Mouse (Mus musculus) embryo, embryonic 10 days (tissue): Measurements from ENCODE around the gene Cstf3.
A peak's percentile ranks its signal among the peaks of the same experiment; 100 is the strongest.

Source experiments
- DNase-seq: peaks from one replicate; pipeline ENCODE4 v3.0.0-alpha.2; 2015; ENCODE audit warnings: low spot score

The Cstf3 gene

DNA sequence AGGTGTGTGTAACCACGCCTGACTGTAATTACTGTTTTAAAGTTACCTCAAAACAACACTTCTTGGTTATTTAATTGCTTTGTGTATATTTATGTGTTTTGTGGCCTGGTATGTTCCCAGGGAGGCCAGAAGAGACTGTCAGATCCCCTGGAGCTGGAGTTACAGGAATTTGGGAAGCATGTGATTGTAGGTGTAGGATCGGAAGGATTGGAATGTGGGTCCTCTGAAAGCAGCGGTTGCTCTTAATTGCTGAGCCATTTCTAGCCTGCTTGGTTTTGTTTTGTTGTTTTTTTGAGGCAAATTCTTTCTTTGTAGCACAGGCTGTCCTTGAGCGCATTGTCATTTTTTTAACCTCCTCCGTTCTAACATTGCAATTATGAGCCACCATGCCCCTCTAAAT, 14.4 kb downstream of the Cstf3 start:
- no peak for DNase-seq

DNA sequence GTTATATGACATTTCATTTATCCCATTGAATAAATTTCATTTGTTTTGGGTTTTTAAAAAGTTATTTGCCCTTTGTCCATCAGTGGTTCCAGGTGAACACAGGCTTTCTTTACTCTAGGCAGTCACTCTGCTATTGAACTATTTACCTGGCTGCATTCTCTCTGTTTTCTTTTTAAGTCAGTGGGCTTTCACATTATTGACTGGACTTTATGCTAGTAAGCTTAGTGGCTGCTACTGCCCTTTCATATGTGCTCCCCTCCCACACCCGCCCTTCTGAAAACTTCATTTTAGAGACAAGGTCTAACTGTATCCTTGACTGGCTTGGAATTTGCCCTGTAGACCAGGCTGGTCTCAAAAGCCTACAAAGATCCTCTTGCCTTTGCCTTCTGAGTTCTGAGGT, 15.2 kb downstream of the Cstf3 start:
- DNase-seq = no peak

DNA sequence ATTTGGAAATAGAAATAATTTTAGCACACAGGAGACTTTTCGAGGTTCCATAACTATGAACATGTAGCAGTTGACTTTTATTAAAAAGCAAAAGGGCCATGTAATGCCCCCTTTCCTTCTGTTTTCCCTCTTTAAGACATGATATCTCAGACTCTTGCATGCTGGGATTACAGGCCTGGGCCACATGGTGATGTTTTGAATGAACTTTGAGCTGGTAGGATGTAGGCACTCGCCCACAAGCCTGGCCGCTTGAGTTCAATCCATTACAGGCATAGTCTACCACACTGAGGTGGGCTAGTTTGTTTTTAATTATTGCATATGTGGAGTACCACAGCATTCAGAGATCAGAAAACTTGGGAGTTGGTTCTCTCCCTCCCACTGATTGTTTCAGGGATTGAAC, 24.5 kb downstream of the Cstf3 start:
- DNase-seq = no peak

DNA sequence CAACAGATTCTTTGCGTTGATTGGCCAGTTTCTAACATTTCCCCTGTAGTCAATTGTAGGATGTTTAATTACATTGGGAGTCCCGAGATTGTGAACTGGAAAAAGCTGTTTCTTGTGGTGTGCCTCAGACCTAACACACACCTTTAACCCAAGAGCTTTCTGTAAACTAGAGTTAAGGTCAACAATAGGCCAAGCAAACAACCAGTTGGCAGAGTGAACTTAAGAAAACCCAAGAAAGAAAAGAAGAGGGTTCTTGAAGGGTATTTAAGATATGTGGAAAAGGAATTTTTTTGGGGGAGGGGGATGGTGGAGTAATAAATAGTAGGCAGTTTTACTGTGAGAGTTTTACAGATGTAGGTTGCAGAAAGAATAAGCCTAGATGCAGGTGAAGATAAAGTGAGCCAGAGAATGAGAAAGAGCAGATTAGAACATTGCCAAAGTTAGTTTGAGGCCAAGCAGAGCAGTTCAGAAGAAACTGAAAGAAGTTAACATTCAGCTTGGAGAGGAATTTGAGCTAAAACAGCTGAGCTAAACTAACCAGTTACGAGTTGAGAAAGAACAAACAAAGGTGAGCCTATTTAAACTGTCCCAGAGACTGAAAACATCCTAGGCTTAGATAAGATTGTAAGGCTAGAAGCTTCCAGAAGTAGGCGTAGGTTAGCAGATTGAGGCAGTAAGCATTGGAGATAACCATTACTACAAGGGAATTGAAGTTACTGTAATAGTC, 25.8 kb downstream of the Cstf3 start:
- DNase-seq = no peak

DNA sequence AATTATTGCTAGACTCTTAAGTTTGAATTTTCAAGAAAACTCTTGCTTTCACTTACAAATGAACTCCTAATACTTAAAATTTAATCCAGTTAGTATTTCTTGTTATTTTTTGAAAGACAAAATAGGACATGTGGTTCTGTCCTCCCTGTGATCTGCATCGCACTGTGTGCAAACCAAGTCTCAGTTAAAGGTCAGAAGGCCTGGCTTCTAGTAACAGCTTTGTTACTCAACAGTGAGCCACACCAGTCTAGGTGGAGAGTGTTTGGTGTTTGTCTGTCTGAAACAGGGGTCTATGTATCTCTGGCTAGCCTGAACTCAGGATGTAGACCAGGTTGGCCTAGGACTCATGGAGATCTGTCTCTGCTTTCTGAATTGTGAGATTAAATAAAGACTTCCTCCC, 68.3 kb downstream of the Cstf3 start:
- no peak for DNase-seq

DNA sequence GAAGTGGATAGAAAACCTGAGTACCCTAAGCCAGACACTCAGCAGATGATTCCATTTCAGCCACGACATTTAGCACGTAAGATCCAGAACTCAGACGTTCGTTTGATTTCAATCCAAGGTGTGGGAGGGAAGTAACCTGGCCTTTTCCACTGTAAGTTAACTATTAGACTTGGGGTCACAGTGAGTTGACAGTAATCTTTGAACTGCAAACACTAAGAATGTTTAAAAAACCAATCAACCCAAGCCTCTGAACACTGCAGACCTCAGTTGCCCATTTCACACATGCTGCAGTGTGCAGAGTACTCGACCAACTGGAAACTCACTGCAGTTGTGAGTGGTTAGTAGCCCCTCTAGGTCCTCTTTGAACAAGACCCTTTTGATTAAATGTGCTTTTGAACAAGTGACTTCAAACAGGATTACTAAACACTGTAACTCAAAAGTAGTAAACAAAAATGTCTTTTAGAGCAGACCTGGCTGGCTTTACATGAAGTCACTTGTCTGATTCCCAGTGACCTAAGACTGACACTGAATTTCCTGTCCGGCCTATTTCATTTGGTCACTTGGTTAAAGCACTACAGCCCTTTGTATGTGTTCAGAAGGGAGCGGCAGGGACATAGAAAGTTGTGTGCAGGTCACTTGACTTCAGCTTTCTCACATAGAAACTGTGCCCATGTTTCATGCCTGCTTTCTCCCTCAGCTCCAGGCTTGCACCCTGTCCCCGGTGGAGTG, 73.2 kb downstream of the Cstf3 start:
- no peak for DNase-seq

DNA sequence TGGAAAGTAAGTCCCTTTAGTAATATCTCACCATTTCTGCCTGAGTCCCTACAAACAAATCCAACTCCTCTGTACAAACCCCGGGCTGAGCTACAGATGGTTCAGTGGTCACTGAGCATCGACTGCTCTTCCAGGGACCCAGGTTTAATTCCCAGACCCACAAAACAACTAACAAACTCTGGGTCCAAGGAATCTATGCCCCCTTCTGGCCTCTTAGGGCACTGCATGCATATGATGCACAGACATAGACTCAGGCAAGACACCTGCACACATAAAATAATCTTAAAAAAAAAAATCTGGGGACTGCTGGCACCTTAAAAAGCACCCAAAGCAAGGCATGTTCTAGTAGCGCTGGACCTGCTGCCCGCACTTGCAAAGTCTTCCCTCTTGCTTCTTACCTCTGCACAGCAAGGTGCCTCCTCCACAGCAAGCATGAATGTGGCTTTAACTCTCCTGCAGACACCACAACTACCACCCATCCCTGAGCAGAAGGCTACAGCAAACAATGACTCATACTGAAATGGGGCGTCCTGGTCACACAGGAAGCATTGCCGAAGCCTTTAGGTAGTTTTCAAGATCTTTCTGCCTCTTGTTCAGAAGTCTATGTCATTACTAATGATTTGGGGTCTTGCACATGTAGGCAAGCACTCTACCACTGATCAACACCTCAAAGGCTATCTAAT, 78.9 kb downstream of the Cstf3 start:
- DNase-seq = no peak

DNA sequence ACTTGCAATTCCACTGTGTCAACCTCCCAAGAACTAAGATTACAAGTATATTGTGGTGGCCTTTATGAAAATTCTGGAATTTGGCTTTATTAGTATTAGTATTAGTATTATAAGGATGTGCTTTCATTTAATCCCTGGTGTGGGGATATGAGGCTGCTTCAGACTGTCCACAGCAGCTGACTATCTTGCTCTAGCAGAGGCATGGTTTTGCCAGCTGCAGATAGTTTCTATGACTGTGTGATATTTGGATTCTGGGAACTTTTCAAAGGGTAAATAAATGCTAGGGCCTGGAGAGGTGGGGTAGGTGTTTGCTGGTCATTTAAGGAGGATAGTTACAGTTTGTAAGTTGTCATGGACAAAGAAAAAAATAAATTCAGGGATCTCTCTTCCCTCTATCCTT, 81.4 kb downstream of the Cstf3 start:
- no peak for DNase-seq

DNA sequence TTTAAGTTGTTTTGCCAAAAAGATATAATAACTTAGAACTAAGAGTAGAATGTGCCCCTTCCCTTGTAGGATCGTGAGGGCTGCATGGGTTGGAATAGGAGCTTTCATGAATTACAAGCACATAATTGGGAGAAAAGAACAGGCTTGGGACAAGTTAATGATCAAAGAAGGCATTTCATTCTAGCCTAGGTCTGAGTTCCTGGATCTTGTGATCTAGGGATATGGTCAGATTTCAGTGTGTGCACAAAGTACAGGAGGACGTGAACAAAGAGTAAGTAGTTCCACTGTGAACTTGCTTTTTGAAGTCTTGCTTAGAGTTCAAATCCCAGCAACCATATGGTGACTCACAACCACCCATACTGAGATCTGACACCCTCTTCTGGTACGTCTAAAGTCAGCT, 87.0 kb downstream of the Cstf3 start:
- no peak for DNase-seq

DNA sequence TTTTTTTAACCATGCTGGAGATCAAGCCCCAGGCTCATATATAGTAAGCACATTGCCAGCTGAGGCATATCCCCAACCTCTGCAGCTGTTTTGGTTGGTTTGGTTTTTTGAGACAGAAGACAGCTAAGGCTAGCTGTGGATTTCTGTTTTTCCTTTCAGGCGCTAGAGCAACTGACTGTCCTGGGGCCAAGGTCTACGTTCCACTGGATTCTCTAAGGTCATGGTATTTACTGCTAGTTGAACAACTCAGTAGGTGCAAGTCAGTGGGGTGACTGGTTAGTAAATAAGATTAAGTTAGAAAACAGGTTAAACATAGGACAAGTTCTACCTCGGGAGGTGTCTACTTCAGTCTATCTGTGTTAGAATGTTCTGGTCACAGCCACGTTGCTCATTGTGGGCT, 94.4 kb downstream of the Cstf3 start:
- no peak for DNase-seq

DNA sequence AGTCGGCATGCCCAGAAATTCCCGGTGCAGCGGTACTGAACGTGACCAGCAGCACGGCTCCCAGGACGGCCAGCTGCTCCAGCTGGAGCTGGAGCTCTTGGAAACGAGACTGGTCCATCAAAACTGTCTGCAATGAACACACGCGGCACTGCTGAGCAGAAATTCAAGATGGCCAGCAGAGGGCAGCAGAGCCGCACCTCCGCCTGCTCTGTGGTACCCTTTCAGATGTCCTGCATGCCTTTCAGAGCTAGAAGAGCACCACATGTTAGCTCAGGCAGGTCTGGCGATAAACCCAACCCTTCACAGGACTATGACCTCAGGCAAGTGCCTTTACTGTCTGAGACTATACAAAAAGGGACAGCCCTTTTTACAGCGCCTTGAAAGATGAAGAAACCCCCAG, 95.1 kb downstream of the Cstf3 start:
- peak; percentile 94 for DNase-seq

DNA sequence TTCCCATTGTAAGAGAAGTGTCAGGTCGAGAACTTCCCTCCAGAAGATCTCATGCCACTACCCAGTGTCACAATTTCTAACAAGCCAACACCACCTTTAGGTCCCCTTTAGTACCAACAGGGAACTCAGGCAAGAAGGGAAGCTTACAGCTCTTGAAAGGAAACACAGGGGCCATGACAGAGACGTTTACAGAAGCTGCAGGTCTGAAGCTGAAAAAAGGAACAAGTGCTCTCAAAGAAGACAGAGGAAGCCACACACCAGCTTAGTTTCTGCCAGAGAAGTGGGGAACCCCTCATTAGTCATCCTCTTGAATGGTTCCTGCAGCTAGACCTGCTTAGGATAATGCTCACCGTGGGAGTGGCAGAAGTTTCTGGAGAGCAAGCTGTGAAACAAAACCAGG, 96.9 kb downstream of the Cstf3 start:
- DNase-seq = no peak

DNA sequence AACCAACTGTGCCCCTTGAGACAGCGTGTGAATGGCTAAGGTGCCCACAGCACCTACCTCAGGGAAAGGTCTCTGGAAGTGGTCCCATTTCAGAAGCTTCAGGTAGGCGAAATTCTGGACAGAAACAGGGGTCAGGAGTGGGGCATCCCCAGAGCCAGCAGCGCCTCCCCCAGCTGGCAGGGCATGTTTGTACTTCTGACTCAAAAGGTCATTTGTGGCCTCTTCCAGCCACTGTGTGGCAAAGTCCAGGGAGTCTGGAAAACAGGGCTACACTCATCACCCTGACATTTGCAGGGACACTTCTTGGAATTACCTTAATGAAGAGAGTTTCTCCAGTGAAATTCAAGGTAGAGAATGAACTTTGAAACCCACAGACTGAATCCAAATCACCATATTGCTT, 98.0 kb downstream of the Cstf3 start:
- no peak for DNase-seq

DNA sequence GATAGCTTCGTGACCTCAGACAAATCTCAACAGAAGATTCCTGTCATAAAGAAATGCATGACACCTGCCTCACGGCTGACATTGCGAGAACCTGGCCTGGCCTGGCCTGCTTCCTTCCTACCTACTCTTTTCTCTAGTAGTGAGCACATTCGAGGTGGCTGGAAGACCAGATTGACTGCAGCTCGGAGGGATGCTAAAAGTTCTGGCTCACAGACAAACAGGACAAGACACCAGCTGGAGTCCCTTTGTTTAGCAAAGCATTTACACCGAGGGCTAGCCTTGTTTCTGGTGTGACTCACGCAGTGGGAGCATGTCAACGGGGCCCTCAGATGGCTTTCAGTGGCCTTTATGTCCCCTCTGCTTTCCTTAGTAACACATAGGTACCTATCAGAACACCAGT, 98.4 kb downstream of the Cstf3 start:
- no peak for DNase-seq

DNA sequence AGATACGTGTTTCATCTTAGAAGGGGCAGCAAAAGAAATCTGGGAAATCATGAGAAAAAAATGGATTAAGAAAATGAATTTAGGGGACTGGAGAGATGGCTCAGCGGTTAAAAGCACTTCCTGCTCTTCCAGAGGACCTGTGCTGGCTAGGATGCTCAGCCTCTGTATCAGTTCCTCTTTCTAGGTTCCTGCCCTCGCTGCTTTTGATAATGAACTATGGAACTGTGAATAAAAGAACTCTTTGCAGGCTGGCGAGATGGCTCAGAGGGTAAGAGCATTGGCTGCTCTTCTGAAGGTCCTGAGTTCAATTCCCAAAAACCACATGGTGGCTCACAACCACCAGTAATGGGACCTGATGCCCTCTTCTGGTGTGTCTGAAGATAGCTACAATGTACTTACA, 100.4 kb downstream of the Cstf3 start:
- DNase-seq = no peak

DNA sequence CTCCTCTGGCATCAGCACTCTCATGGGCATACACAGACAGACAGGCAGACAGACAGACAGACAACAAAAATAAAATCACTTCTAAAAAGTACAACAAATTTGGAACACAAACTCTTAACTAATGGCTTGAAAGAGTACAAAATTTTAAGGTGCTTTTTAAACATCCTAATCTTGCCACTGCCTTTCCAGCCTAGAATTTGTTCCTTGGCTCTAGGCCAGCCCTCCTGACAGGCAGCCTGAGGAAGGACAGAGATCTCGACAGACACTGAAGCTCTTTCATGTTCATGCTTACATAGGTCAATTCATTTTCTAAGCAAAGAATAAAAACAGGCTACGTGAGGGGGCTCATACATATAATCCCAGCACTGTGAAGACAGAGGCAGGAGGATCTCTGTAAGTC, 102.2 kb downstream of the Cstf3 start:
- DNase-seq = no peak

DNA sequence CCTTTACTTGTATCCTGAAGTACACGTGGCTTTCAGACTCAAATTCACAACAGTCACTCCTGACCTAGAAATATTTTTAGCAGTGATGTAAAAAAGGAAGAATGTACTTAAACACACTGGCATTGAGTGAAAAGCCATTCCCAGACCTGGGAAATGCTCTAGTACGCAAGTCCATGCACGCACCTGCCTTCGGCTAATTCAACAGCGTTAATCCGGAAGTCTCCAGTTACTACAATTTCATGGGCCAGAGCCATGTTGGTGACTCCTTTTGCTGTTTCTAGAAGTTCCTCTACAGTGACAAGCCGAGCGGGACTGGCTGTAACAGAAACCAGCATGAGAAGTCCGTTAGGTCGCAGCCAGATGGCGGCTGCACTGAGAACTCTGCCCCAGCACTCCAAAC, 109.3 kb downstream of the Cstf3 start:
- no peak for DNase-seq

DNA sequence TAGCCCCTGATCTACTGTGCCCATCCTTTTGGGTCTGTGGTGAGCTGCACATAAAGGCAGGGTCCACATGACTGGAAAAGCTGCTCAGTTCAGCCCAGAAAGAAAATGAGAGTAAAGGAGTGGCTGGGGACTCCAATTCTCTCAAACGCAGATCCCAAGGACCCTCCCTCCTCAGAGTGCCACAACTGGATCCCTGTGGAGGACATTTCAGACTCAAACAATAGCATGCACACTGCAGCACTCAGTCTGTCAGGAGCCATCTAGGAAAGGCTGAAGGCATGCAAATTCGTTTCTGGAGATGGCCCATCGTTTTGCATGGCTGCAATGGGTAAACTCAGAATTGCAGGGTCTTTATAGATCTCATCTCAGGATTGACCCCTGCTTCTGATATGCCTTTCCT, 112.8 kb downstream of the Cstf3 start:
- DNase-seq = no peak

DNA sequence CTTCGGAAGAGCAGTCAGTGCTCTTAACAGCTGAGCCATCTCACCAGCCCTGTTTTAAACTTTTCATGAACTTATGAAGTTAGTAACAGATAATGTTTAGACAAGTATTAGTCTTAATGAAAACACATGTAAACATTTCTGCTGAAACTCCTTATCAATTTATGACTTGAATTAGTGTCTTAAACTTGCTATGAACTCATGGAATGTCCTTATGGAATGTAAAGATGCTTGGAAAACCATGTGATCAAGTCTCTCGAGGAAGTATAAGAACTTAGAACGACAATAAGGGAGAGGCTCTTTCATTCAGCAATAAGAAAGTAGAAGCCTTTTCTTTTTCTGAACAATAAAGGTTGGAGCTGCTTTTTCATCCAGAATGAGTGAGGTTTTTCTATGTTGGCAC, 114.0 kb downstream of the Cstf3 start:
- no peak for DNase-seq

DNA sequence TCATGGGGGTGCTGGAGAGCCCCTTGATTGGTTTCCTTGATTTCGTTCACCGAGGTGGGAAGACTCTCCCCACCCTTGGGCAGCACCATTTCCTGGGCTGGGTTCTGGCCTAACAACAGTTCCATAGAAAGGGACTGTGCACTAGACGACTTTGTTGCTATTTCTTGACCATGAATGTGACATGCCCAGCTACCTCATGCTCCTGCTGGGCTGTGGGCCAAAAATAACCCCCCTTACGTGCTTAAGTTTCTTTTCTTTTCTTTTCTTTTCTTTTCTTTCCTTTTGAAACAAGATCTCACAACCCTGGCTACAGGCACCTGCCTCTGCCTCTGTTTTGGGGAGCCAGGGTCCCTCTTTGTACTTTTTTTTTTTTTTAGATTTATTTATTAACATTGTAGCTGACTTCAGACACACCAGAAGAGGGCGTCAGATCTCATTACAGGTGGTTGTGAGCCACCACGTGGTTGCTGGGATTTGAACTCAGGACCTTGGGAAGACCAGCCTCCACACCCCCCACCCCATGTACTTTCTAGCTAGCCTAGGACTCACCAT, 119.5 kb downstream of the Cstf3 start:
- no peak for DNase-seq

DNA sequence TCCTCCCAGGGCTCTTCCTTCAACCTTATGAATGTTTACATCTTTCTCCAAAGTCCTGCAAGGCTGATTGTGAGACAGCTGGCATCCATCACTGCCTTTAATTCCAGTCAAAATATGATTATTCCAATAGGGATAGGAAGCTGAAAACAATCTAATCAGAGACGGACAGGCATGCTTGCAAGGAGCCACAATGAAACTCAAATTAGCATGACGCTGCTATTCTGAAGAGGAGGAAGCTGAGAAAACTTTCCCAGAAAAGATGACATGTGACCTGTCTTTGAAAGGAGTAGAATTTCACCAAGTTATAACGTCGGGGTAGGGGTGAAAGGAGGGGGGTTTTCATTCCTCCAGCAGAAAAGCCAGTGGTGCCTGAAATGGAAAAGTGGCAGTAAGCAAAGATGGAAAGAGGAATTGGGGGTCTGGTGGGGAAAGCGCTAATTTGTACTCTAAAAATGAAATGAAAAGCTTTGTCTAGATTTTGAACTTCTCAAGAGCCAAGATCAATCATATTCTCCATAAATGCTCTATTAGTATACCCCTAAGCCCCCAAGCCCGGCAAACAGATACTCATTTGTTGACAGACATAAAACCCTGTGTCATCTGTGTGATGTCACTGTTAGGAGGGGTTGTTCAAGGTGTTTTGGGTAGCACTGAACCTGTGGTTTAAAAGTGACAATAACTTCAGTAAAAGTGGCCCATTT, 120.5 kb downstream of the Cstf3 start:
- DNase-seq = peak; percentile 18
